Mouse (Mus musculus): ENCODE measurements around the gene Bcor. TPM values are rescaled to one million over a fixed set of nuclear protein-coding genes. Genes with fewer than 3 reads are reported as not detected.

Bcor gene
- total RNA-seq, 4 experiments from 2014 or later, result 17.6 to 21.4 (median 20.3) TPM

DNA sequence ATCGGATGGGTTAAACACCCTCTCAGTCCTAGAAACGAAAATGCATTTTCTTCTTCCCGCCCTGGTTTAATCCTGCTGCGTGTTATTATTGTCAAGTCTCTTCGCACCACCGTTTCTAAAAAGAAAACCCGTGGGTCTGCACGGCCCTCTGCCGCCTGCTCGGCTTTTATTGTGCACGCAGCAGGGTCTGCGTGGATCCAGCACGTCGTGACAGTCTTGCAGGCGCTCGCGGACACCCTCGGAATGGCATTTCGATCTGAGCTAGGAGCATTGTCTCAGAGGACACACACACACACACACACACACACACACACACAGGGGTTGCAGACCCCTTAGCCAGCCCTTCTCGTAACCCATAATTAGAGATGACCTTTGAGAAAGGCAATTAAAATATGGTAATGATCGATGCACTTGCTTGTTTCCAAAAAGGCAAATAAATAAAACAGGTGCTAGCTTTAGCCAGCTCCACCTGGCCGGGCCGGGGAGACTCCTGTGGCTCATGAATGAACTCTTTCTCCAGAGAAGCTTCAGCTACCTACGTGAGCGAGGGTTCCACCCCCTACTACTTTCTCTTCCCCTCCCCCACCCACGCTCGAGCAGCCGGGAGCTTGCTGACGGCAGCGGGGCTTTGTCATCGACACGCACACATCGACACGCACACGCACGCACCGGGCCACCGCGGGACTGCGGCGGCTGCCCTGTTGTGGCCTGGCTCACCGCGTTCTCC is 8.7 kb downstream of the Bcor start:
- no peak for DNase-seq (ENCODE audit: low spot score in 2 of 2)

DNA sequence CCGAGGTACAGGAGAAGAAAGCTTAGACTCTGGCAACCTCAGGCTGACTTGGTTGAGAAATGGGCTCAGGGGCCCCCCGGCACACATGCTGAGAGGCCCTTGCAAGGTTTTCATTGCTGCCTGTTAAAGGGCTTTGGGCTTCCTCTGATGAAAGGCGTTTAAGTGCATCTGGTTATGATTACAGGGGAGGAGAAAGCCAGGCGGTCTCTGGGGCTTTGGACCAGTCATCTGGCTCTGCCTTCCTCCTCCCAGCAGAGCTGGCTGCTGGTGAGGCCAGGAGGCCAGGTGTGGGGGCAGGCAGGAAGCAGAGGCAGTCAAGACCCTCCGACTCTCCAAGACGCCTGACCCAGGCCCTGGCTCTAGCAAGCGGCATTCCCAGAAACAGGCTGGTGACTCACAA is 9.7 kb downstream of the Bcor start:
- no peak for DNase-seq (ENCODE audit: low spot score in 2 of 2)

DNA sequence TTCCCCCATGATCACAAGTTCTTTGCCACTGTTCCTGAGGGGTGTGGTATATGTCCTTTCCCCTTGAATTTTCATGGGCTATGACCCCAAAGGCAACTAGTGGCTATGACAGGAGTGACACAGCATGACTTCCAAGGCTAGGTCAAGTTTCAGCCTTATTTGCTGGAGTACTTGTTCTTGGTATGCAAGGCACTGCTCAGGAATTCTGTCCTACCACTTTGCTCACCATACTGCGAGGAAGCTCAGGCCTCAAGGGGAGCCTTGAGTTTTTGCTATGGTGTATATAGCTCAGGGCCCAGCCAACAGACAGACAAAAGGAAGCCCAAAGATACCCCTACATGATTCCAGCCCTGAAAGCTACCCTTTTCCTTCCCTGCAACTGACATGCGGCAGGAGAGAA is 13.9 kb downstream of the Bcor start:
- DNase-seq (ENCODE audit: low spot score in 2 of 2), result no peak

DNA sequence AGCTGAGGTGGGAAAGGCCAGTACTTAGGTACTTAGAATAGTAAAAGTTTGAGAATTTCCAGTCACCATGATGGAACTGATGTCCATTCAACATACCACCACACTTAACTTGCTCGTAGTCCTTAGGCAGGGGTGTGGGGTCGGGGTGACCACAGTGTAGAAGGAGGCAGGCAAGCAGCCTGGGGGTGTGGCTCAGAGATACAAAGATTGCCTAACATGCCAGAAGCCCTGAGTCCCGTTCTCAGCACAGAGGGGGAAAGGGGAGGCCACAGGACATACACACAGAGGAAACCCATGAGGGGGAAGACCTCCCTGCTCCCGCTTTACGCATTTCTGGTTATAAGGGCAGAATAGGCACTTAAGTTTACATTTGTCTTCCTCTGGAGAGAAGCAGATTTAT is 17.3 kb downstream of the Bcor start:
- no peak for DNase-seq (ENCODE audit: low spot score in 2 of 2)

DNA sequence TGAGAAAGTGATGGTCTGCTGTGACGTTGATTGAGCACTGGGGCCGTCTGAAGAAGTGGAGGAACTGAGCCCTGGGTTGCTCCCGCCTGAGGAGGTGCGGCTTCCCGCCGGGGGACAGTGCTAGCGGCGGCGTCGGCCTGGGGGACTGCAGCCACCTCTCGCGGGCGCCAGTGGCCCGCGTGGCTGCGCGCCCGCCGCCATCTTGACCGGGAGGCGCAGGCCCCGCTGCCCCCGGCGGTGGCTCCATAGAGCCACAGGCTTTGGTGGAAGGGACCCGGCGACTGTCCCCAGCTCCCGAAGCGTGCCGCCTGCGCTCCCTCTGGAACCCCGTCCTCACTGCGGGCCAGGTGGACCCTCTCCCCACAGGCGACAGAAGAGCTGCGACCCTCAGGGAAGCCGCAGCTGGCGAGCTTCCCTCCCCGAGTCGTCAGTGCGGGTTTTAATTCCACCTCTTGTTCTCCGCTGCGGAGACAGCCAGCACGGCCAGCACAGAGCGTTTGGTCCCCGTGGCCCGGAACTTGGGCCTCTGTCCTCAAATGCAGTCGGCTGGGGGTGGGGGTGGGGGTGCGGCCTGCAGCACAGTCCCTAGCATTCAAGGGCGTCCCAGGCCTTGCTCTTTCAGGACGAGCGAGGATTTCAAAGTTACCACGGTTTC is 19.9 kb downstream of the Bcor start:
- DNase-seq (ENCODE audit: low spot score in 2 of 2), result no peak

DNA sequence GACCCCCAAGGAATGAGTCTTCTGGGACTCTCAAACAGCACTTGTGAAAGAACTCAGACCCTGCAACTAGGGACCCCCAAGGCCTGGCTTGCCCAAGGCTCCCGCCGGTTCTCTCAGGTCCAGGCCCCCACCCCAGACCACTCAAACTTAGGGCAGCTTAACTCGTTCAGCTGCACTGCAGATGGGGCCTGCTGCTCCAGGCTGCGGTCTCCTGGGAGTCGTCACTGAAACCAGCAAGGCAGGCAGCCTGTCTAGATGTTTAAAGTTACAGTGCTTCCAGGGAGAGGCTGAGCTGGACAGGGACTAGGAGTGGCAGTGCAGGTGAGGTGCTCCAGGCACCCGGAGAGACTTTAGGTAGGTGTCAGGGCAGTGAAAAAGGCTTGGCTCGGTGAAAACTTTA is 21.9 kb downstream of the Bcor start:
- no peak for DNase-seq (ENCODE audit: low spot score in 2 of 2)

DNA sequence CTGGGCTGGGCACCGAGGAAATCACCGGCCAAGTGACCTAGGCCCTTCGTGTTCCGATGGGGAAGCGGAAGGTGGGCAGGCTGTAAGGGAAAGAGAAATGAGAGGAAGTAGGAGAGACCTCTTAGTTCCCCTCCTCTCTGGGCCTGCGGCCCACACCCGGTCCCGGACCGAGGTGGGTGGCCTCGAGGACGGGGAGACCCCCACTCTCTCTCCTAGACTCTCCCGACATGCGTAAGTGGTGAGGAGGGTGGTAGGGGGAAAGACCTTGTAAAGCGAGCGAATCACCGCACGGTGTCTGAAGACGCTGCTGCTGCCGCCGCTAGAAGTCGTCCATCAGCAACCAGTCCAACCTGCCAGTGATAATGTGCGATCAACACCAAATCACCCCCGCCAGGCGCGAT is 23.0 kb downstream of the Bcor start:
- no peak for DNase-seq (ENCODE audit: low spot score in 2 of 2)

DNA sequence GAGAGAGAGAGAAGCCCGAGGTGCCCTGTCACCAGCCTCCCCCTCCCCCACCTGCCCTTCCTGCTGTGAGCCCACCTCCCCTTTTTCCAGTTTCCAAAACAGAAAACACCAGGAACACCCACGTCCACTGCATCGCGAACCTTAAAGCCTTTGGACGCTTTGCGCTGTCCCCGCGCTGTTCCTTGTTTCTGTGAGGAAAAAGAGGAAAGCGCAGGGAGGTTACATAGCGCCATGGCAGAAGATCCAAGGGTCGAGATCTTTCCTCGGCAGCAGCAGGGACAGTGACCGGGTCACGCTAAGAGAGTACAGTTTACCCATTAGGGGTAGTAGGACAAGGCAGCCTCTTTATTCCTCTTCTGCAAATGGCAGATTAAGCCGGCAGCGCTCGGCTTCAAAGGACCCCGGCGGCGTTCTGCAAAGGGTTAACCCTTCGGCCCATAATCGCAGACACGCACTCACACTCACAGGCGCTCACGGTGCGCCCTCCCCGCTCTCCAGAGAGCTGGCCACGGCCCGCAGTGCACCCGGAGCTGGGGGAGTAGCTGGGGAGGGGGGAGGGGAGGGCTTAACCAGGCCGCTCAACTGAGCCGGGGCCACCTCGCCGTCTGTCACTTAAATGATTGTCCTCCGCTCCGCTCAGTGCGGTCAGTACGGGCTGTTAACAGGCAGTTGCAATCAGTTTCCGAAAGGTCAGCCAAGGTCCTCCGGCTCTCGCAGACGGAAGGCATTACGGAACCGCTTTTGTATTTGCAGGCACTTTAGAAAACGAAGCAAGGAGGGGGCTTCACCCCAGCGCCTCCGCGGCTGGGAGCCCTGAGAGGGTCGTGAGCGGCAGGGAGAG is 23.7 kb downstream of the Bcor start:
- no peak for DNase-seq (ENCODE audit: low spot score in 2 of 2)

DNA sequence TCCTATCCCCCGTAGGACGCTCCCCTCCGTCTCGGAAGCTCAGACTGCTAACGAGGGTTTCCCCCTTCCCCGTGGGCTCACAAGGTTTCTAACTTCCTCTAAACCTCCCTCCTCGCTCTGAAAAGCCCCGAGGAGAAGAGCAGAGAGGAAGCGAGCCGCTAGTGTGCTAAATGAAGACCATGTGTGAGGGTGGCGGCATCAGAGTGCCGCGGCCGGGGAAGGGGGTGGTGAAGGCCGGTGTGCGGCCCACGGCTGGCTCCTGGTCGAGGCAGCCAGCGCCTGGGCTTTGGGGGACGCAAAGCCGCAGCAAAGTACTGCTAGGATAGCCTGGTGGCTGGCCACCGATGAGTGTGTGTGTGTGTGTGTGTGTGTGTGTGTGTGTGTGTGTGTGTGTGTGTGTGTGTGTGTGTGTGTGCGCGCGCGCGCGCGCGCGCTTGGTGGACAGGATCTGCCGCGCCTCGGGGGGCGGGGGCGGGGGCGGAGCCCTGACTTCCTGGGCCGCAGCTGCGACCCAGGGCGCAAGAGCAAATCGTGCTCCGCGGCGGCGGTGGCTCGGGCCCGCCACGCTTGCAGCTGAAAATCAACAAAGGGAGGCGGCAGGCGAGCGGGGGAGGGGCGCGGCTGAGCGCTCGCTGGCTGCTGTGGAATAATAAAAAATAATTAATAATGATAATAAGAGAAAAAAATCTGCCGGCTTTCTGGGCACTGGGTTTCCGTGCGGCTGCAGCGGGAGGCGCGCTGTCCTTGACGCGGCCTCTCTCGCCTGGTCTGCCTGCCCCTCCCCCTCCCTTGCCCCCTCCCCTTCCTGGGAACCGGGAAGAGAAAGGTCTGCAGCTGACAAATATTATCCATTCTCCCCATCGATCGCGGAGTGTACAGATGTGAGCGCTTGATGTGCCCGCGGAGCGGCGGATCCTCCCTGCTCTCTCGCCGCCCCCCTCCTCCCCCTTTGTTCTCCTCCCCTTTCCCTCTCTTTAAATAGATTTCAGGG is 24.7 kb downstream of the Bcor start:
- DNase-seq (ENCODE audit: low spot score in 2 of 2), result no peak

DNA sequence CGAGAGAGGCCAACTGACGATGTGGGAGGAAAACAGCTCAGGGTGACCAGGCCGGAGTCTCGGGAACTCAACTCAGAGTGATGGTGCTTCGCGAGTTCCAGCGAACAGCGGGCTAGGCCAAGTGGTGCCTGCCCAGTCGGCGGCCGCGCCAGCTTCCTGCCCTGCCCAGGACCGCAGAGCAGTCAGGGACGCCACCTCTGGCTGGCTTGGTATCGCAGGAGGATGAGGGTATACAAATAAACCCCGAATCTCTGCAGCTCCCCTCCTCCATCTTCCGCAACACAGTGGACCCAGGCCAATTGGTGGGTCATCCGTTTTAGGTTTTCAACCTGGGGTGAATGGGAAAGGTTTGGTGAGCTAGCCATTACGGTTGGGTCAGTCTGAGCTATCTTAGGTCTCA is 25.6 kb downstream of the Bcor start:
- peak in 1 of 2 experiments; percentile 29 for DNase-seq (ENCODE audit: low spot score in 2 of 2)

DNA sequence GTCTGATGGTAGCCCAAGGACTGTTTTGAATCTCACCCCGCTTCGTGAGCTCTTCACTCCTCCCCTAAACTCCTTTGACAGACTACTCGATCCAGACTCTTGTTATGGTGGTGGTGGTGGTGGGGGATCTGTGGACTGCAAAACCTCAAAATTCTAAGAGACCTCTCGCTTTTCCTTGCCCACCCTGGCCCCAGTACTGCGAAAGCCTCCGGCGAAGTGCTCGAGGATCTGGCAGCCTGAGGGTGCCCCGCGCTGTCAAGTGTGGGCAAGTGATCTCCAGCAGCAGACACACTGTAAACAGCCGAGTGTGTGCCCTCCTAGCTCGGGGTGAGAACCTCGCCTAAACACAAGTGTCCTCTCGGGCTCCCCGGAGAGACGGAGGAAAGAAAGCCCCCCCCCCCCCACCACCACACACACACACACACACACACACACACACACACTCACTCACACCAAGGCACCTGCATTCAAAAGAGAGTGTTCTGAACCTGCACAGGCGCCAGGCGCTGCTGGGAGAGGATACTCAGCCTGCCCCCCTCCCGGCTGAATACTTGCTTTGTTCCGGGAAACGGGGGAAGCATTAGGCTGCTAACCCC is 26.2 kb downstream of the Bcor start:
- no peak for DNase-seq (ENCODE audit: low spot score in 2 of 2)

DNA sequence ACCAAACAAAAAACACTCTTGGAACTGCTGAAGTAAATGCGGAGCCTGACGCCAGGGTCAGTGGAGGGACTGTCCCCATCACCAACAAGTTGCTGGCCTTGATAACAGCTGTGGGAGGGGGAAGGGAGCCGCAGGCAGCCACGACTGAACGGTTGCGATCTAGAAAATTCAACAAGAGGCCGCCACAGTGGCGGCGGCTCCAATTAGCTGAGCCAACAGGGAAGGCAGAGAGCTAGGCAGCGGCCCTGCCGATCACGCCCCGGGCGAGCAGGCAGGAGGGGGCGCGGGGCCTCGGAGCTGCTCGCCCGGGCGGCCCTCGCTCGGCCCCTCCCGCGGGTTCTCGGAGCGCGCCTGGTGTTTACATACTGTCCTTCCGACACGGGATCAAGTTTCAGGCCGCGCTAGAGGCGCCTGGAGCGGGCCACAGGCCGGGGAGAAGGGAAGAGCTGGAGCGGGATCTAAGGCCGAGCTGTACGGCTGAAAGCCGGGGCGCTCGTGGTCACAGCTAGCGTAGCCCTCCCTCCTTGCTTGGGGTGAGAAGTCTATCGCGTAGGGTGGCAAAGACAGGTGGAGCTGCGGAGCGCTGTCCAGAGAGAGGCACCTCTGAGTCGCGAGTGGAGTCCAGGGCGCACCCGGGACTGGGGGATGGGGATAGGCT is 26.8 kb downstream of the Bcor start:
- no peak for DNase-seq (ENCODE audit: low spot score in 2 of 2)

DNA sequence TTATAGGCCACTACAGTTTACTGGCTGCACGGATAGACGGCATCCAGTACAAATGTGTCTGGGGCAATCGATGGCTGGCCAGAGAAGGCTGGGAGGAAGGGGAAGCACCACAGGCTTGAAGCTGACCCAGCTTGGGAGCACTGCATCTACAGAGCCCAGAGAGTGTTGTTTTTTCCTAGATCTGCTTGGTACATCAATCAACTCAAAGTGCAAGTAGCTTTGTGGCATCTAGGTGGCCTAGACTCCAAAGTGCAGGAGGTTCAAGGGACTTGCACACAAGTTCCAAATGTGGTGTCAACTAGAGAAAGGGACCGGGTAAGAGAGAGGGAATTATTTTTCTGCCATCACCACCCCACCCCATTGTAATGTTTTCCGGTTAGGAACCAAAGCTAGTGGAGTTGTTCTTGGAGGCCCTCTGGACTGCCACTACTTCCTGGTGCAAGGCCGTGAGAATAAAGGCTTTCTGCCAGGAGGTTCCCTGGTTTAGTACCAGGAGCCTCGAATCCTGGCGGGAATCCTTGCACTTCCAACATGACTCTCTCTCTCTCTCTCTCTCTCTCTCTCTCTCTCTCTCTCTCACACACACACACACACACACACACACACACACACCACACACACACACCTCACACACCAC is 27.5 kb downstream of the Bcor start:
- DNase-seq (ENCODE audit: low spot score in 2 of 2), result no peak

DNA sequence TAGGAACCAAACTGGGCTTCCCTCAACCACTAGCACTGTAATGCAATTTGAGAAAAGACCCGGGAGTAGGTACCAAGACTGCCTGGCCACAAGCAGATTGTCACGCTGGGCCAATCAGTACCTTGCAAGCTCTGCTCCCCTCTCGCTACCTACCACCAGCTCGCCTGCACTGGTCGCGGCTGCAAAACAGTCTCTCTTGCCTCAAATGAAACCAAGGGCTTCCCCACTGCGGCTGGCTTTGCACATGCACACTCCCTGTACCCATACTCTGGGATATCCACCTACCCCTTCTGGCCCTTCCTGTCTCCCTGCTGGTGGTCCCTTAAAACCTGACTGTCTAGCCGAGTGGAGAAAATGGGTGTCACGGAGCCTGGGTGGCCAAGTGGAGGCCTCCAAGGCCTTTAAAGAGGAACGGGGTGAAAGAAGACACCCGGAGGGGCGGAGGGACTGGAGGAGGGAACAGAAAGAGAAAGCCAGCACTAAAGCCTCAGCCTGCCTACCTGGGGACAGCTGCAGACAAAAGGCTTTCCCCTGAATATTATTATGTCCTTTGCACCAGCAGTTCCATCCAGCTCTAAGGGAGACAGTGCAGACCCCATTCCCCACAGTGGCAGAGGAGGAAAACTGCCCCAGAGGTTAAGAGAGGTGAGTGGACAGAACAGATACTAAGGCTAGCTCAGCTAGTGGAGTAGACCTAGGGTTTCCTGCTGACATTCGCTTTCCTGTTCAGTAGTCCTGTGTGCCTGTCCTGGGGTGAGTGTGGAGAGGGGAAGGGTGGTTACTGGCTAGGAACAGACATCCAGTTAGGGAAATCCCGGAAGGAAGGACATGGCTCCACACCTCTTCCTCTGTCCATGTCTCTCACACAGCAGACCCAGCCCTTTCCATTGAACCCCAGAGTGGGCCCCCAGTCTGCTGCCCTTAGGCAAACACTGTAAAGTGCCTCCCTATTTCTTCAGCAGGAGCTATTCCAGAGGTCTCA is 30.0 kb downstream of the Bcor start:
- no peak for DNase-seq (ENCODE audit: low spot score in 2 of 2)

DNA sequence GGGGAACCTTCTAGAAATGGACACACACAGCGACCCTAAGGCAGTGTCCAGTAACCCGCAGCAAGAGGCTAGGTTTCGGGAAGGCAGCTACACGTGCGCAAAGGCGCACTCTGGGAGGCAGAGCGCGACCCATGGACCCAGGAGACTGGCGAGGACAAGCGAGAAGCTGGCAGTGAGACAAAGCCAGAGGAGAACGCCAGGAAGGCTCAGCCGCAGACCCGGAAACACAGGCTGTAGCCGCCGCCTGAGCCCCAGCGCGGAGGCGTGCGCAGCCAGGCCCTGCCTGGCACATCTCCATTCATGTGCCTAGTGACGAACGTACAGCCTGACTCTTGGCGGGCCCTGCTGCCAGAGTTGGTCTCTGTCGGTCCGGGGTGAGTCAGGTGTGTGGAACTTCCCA is 30.9 kb downstream of the Bcor start:
- DNase-seq (ENCODE audit: low spot score in 2 of 2), result no peak

DNA sequence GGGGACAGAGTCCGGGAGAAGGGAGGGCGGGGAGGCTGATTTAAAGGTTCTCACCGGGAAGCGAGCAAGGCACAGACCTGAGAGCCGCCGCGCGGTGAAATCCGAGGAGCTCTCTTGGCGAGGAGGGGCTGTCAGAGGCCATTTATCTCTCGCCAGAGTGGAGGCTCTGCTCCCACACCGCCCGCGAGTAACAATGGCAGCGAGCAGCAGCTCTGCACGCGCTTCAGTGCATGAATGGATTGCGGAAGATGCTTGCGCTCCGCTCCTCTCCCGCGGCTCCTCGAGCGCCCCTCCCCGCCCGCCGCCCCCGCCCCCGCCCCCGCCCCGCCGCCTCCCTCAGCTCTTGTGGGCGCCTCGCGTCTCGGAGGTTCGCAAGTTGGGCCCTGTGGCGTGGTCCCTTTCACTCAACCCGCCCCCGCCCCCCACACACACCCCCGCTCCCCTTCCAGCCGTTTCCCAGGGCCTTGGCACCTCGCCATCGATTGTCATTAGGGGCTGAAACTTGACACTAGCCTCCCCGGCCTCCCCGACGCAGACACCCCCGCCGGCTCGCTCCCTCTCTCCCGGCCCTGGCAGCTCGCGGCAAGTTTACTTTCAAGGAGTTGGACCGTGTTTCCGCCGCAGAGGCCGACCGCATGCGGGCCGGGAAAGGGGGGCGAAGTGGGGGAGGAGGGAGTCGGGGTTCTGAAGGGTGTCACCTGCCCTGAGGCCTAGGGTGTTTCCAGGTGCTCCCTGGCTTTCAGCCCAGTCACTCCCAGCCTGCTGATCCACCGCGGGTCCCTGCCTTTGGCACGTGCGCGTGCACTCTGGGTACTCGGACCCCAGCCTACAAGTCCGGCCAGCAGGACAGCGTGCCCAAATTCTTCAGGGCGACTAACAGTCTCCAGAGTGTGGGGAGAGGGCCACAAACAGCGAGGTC is 31.7 kb downstream of the Bcor start:
- no peak for DNase-seq (ENCODE audit: low spot score in 2 of 2)

DNA sequence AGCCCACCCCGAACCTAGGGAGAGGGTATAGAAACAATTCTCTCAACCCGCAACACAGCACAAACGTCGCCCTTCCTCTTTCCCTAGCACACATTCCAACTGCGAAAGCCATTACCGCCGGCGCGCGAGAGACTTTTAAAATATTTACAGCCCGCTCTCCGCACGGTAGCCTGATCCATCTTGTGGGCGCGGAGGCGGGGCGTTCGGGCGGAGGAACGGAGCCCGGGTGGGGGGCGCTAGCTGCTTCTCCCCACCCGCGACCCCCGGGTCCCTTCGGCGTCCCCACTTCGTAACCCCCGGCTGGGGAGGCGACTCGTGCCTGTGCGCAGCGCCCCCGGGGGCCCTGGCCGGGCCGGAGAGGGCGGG is 32.4 kb downstream of the Bcor start:
- DNase-seq (ENCODE audit: low spot score in 2 of 2), result no peak
